Mouse (Mus musculus): ENCODE data around the gene Slc7a14. TPM values are rescaled to one million over a fixed set of nuclear protein-coding genes. Genes with fewer than 3 reads are reported as not detected.

Slc7a14 gene
- total RNA-seq, 1 experiment from 2014 or later, result not detected

Other genes with a start within 250 kb of the Slc7a14 start
- gene Skil, start 215.3 kb downstream of the Slc7a14 start, total RNA-seq (2017), result 22.9 and 32.8 TPM in 2 replicates
- gene Cldn11, start 160.5 kb downstream of the Slc7a14 start, total RNA-seq (2017), result not detected in 2 replicates